Mouse (Mus musculus): Measurements from ENCODE around the gene Gm9945. TPM values are rescaled to one million over a fixed set of nuclear protein-coding genes. Genes with fewer than 3 reads are reported as not detected.

Gene Gm9945
- polyA plus RNA-seq, 1 experiment from 2014 or later = not detected

- ATAC-seq (ENCODE audit: insufficient read depth) (no peak), DNase-seq (no peak)
- 51% methylated on average over 6 of the region's 6 CpGs for WGBS
Measured at GRCm38 (mm10) chr11:53495417-53495816, 15.5 kb downstream of the Gm9945 start.

GRCm38 (mm10) chr11:53496946-53497345 lies 17.0 kb downstream of the Gm9945 start:
- no peak overlapping the region for H3K4me3 ChIP-seq (ENCODE audit: low read depth, low read length)
- WGBS = 72% methylated on average over 6 of the region's 6 CpGs
- no peak for DNase-seq
- no peak overlapping the region for H3K9ac ChIP-seq
- H3K36me3 ChIP-seq (ENCODE audit: insufficient read depth) = no peaks in the 10 kb centered on the region
- H3K27ac ChIP-seq (ENCODE audit: low read depth) = no peak overlapping the region
- no peak for TF ChIP-seq CTCF (IDR thresholded peaks at IDR 0.05; ENCODE audit: low read depth)
- no peak for ATAC-seq (ENCODE audit: insufficient read depth)
- peaks cover 4% of the 10 kb centered on the region; the same call in 1 of the 2 replicates for H3K4me1 ChIP-seq (ENCODE audit: insufficient read depth)
- no peaks in the 10 kb centered on the region for H3K9me3 ChIP-seq (ENCODE audit: low read depth, low read length)
- H3K4me2 ChIP-seq = no peak overlapping the region
- no peaks in the 10 kb centered on the region for H3K27me3 ChIP-seq (ENCODE audit: insufficient read depth, low read length)

More at GRCm38 (mm10) chr11:53495417-53495816, 15.5 kb downstream of the Gm9945 start:
- H3K4me2 ChIP-seq = no peak overlapping the region
- H3K4me3 ChIP-seq (ENCODE audit: low read depth, low read length) = no peak overlapping the region
- H3K27me3 ChIP-seq (ENCODE audit: insufficient read depth, low read length) = no peaks in the 10 kb centered on the region
- H3K36me3 ChIP-seq (ENCODE audit: insufficient read depth) = no peaks in the 10 kb centered on the region
- no peaks in the 10 kb centered on the region for H3K9me3 ChIP-seq (ENCODE audit: low read depth, low read length)
- no peak overlapping the region for H3K27ac ChIP-seq (ENCODE audit: low read depth)
- TF ChIP-seq CTCF (IDR thresholded peaks at IDR 0.05; ENCODE audit: low read depth) = no peak
- no peaks in the 10 kb centered on the region for H3K4me1 ChIP-seq (ENCODE audit: insufficient read depth)
- H3K9ac ChIP-seq = no peak overlapping the region

- Histone ChIP-seq H3K4me3 (ENCODE audit: low read depth, low read length) (no peak overlapping the region), H3K4me1 (ENCODE audit: insufficient read depth) (peaks cover 4% of the 10 kb centered on the region; the same call in 1 of the 2 replicates), H3K9ac (no peak overlapping the region), H3K27ac (ENCODE audit: low read depth) (no peak overlapping the region), H3K4me2 (peak overlapping the region; percentile 46), H3K27me3 (ENCODE audit: insufficient read depth, low read length) (no peaks in the 10 kb centered on the region), H3K36me3 (ENCODE audit: insufficient read depth) (no peaks in the 10 kb centered on the region), H3K9me3 (ENCODE audit: low read depth, low read length) (no peaks in the 10 kb centered on the region)
- 8% methylated on average over 11 of the region's 11 CpGs for WGBS
- ATAC-seq (ENCODE audit: insufficient read depth) (peak; percentile 83), DNase-seq (peak; percentile 77)
- TF ChIP-seq CTCF (IDR thresholded peaks at IDR 0.05; ENCODE audit: low read depth) = no peak
Measured at GRCm38 (mm10) chr11:53500569-53500968, 20.6 kb downstream of the Gm9945 start.

- DNase-seq (no peak), ATAC-seq (ENCODE audit: insufficient read depth) (no peak)
- H3K27me3 ChIP-seq (ENCODE audit: insufficient read depth, low read length) = no peaks in the 10 kb centered on the region
- no peaks in the 10 kb centered on the region for H3K9me3 ChIP-seq (ENCODE audit: low read depth, low read length)
- H3K36me3 ChIP-seq (ENCODE audit: insufficient read depth) = no peaks in the 10 kb centered on the region
- H3K9ac ChIP-seq = no peak overlapping the region
- 74% methylated on average over 8 of the region's 8 CpGs for WGBS
- TF ChIP-seq CTCF (IDR thresholded peaks at IDR 0.05; ENCODE audit: low read depth) = peak; percentile 31; the same call in 1 of the 2 replicates
- H3K4me3 ChIP-seq (ENCODE audit: low read depth, low read length) = no peak overlapping the region
- no peak overlapping the region for H3K4me2 ChIP-seq
- H3K27ac ChIP-seq (ENCODE audit: low read depth) = no peak overlapping the region
- H3K4me1 ChIP-seq (ENCODE audit: insufficient read depth) = peaks cover 4% of the 10 kb centered on the region; the same call in 1 of the 2 replicates
Measured at GRCm38 (mm10) chr11:53502039-53502765, 22.2 kb downstream of the Gm9945 start.

- Histone ChIP-seq H3K9me3 (ENCODE audit: low read depth, low read length) (no peaks in the 10 kb centered on the region), H3K36me3 (ENCODE audit: insufficient read depth) (no peaks in the 10 kb centered on the region), H3K27ac (ENCODE audit: low read depth) (no peak overlapping the region), H3K9ac (no peak overlapping the region), H3K27me3 (ENCODE audit: insufficient read depth, low read length) (no peaks in the 10 kb centered on the region), H3K4me2 (no peak overlapping the region), H3K4me3 (ENCODE audit: low read depth, low read length) (no peak overlapping the region), H3K4me1 (ENCODE audit: insufficient read depth) (peaks cover 4% of the 10 kb centered on the region; the same call in 1 of the 2 replicates)
- DNase-seq (no peak), ATAC-seq (ENCODE audit: insufficient read depth) (no peak)
- WGBS = 73% methylated on average over 5 of the region's 5 CpGs
- no peak for TF ChIP-seq CTCF (IDR thresholded peaks at IDR 0.05; ENCODE audit: low read depth)
Measured at GRCm38 (mm10) chr11:53503738-53504137, 23.8 kb downstream of the Gm9945 start.

- H3K36me3 ChIP-seq (ENCODE audit: insufficient read depth) = no peaks in the 10 kb centered on the region
- H3K4me1 ChIP-seq (ENCODE audit: insufficient read depth) = peaks cover 4% of the 10 kb centered on the region; the same call in 1 of the 2 replicates
- no peak overlapping the region for H3K27ac ChIP-seq (ENCODE audit: low read depth)
- no peak for DNase-seq
- no peaks in the 10 kb centered on the region for H3K9me3 ChIP-seq (ENCODE audit: low read depth, low read length)
- no peaks in the 10 kb centered on the region for H3K27me3 ChIP-seq (ENCODE audit: insufficient read depth, low read length)
- ATAC-seq (ENCODE audit: insufficient read depth) = no peak
- no peak for TF ChIP-seq CTCF (IDR thresholded peaks at IDR 0.05; ENCODE audit: low read depth)
- no peak overlapping the region for H3K4me3 ChIP-seq (ENCODE audit: low read depth, low read length)
- WGBS = 83% methylated on average over 8 of the region's 8 CpGs
- H3K4me2 ChIP-seq = no peak overlapping the region
- no peak overlapping the region for H3K9ac ChIP-seq
Measured at GRCm38 (mm10) chr11:53504376-53504775, 24.4 kb downstream of the Gm9945 start.

- no peak for DNase-seq
- Histone ChIP-seq H3K9ac (no peak overlapping the region), H3K27ac (ENCODE audit: low read depth) (no peak overlapping the region), H3K27me3 (ENCODE audit: insufficient read depth, low read length) (no peaks in the 10 kb centered on the region), H3K4me1 (ENCODE audit: insufficient read depth) (peaks cover 4% of the 10 kb centered on the region; the same call in 1 of the 2 replicates), H3K36me3 (ENCODE audit: insufficient read depth) (no peaks in the 10 kb centered on the region), H3K4me2 (no peak overlapping the region), H3K9me3 (ENCODE audit: low read depth, low read length) (no peaks in the 10 kb centered on the region), H3K4me3 (ENCODE audit: low read depth, low read length) (no peak overlapping the region)
- TF ChIP-seq CTCF (IDR thresholded peaks at IDR 0.05; ENCODE audit: low read depth) = no peak
- ATAC-seq (ENCODE audit: insufficient read depth) = no peak
- WGBS = 68% methylated on average over 5 of the region's 5 CpGs
Measured at GRCm38 (mm10) chr11:53505026-53505663, 25.2 kb downstream of the Gm9945 start.

Data from lung, embryonic 14.5 days (tissue).